Mouse (Mus musculus) lung, postnatal 10 days (tissue): ENCODE measurements around the gene Stk17b.
"Not testable (repeated sequence)": the region's sequence is repeated elsewhere in the genome, so short reads cannot be mapped to it uniquely, and the experiment has no call there.

Source experiments
- DNase-seq: peaks from one replicate; pipeline ENCODE4 v3.0.0; 2021

Gene Stk17b

DNA sequence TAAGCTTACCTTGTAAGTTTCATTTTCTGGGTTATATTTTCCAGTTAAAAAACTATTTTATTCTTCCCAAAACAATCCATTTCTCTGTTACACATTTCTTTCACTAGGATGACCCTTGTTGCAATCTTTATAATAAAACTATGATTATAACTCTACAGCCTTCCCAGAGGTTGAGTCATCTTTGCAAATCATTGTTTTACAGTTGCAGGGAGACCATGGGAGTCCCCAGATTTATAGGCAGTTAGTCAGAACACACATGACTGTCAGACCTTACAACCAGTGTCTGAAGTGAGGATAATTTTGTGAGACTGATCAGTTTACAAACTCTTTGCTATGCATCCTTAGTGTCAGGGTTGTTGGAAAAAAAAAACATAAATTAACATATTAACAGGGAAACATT lies 63.7 kb downstream of the Stk17b start:
- DNase-seq, result no peak

DNA sequence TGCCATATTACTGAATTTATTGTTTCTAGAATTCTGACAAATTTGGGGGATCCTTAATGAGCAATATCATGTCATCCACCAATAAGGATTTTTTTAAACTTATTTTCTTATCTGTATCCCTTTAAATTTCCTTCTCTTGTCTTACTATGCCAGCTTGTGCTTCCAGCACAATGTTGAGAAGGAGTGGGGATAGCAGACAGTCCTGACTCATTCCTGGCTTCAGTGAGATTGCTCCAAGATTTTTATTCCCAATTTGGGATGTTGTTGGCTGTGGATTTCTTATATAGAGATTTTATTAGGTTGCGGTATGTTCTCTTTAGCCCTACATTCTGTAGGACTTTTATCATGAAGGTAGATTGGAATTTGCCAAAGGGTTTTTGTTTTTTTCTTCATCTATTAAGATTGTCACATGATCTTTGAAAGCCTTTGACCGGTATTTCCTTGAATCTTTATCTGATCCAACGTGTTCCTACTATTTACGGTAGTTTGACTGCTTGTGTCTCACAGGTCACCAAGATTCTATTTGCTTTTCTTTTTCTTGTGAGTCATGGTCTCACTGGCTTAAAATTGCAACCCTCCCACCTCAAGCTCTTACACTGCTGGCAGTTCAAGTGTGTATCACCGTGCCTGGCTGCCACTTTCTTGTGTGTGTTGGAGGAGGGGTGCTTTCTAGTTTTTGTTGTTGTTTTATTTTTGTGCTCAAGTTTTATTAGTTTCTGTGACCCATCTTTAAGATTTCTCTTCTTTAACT lies 64.2 kb downstream of the Stk17b start:
- no peak for DNase-seq

- no peak for DNase-seq
These were observed 69.0 kb downstream of the Stk17b start for GRCm38 (mm10) chr1:53715966-53716515.

- DNase-seq, result peak; percentile 61
These were observed 69.6 kb downstream of the Stk17b start for GRCm38 (mm10) chr1:53715446-53715845.

GRCm38 (mm10) chr1:53713383-53713782 lies 71.6 kb downstream of the Stk17b start:
- not testable (repeated sequence) for DNase-seq

- DNase-seq, result no peak
These were observed 74.0 kb downstream of the Stk17b start for GRCm38 (mm10) chr1:53711069-53711468.

DNA sequence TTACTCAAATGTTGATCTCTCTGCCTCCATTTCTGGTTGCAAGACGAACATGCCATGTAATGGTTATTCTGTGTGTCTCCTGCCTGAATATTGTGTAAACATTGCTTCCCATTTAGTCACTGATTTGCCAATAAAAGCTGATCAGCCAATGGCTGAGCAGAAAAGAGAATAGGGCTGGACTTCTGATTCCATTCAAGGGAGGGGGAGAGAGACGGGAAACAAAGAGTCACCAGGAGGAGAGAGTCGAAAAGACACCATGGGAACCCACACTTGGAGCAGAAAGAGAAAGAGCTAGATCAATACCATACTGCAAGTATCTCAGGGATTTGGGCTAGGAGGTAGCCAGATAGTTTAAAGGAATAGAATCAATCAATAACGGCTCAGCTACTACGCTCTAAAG lies 75.4 kb downstream of the Stk17b start:
- DNase-seq, result not testable (repeated sequence)

- DNase-seq, result peak; percentile 51
These were observed 78.3 kb downstream of the Stk17b start, which contains the start of gene Dnah7a for GRCm38 (mm10) chr1:53706431-53707361. TSS of gene Dnah7a (minus strand) at chr1:53706784.
